Mouse (Mus musculus) megakaryocyte-erythroid progenitor cell, adult 5-6 weeks (primary cell): ENCODE data around the gene Gm11567. TPM values are rescaled to one million over a fixed set of nuclear protein-coding genes. Genes with fewer than 3 reads are reported as not detected.
"Not testable (repeated sequence)": the region's sequence is repeated elsewhere in the genome, so short reads cannot be mapped to it uniquely, and the experiment has no call there.

Source experiments
- ATAC-seq: replicated peaks from 2 replicates; pipeline ENCODE4 v1.8.0; 2016; ENCODE audit warnings: mild to moderate bottlenecking, inconsistent platforms; ENCODE audit not compliant: severe bottlenecking, poor library complexity, low FRiP score, low TSS enrichment
- total RNA-seq, 2 experiments: library from RNA; stranded (forward) in 1 of 2; stranded (reverse) in 1 of 2; fragments of 200-1000, 215-1000 nt in 1 of 2; fragments of >200 nt in 1 of 2; fragmentation: Nextera tagmentation in 1 of 2; gene quantifications; 2 replicates each; pipeline ENCODE4 v1.2.3; 2014 to 2017

Gene Gm11567
- total RNA-seq (2014; fragmentation: Nextera tagmentation) (not detected in 2 replicates), total RNA-seq (2017) (not detected in 2 replicates)

GRCm38 (mm10) chr11:99878887-99879286, at the start of gene Gm11567:
TSS of gene Gm11567 (plus strand) at chr11:99879187.
- not testable (repeated sequence) for ATAC-seq

GRCm38 (mm10) chr11:99837966-99838365, 41.0 kb upstream of the Gm11567 start, which contains the start of gene 2300003K06Rik:
TSS of gene 2300003K06Rik (minus strand) at chr11:99838066.
- ATAC-seq: no peak

GRCm38 (mm10) chr11:99842185-99842584, 36.8 kb upstream of the Gm11567 start:
- no peak for ATAC-seq

GRCm38 (mm10) chr11:99846746-99847145, 32.2 kb upstream of the Gm11567 start:
- no peak for ATAC-seq

- ATAC-seq: no peak
Observed at GRCm38 (mm10) chr11:99851508-99851907, 27.5 kb upstream of the Gm11567 start, which contains the start of gene Krtap4-16. TSS of gene Krtap4-16 (minus strand) at chr11:99851608.

- ATAC-seq: no peak
Observed at GRCm38 (mm10) chr11:99854121-99854520, 24.9 kb upstream of the Gm11567 start.

GRCm38 (mm10) chr11:99857617-99858016, 21.4 kb upstream of the Gm11567 start, which contains the start of gene Gm11568:
TSS of gene Gm11568 (plus strand) at chr11:99857917.
- ATAC-seq: no peak

GRCm38 (mm10) chr11:99858761-99859160, 20.2 kb upstream of the Gm11567 start:
- ATAC-seq: no peak

GRCm38 (mm10) chr11:99864176-99864575, 14.8 kb upstream of the Gm11567 start, which contains the start of gene Gm11559:
TSS of gene Gm11559 (plus strand) at chr11:99864476.
- ATAC-seq: not testable (repeated sequence)

GRCm38 (mm10) chr11:99873089-99873488, 5.9 kb upstream of the Gm11567 start, which contains the start of gene Krtap9-1:
TSS of gene Krtap9-1 (plus strand) at chr11:99873389.
- not testable (repeated sequence) for ATAC-seq

- no peak for ATAC-seq
Observed at GRCm38 (mm10) chr11:99907620-99908019, 28.6 kb downstream of the Gm11567 start, which contains the start of gene Krtap31-1. TSS of gene Krtap31-1 (plus strand) at chr11:99907920.

- ATAC-seq: no peak
Observed at GRCm38 (mm10) chr11:99914451-99914850, 35.5 kb downstream of the Gm11567 start, which contains the start of gene Gm11565. TSS of gene Gm11565 (plus strand) at chr11:99914751.

Other genes starting within 250 kb of the Gm11567 start
Only the 30 nearest of the 35 such genes appear.
- not detected in 2 replicates for gene Gm11563, start 220.2 kb upstream of the Gm11567 start, total RNA-seq (2014; fragmentation: Nextera tagmentation)
- gene Gm11563, start 220.2 kb upstream of the Gm11567 start, total RNA-seq (2017): not detected in 2 replicates
- gene Krtap4-6, start 213.2 kb upstream of the Gm11567 start, total RNA-seq (2014; fragmentation: Nextera tagmentation): not detected in 2 replicates
- gene Krtap4-6, start 213.2 kb upstream of the Gm11567 start, total RNA-seq (2017): not detected in 2 replicates
- gene Gm14190, start 188.4 kb upstream of the Gm11567 start, total RNA-seq (2014; fragmentation: Nextera tagmentation): not detected in 2 replicates
- gene Gm14190, start 188.4 kb upstream of the Gm11567 start, total RNA-seq (2017): not detected in 2 replicates
- not detected in 2 replicates for gene Gm14180, start 144.9 kb upstream of the Gm11567 start, total RNA-seq (2014; fragmentation: Nextera tagmentation)
- gene Gm14180, start 144.9 kb upstream of the Gm11567 start, total RNA-seq (2017): not detected in 2 replicates
- not detected in 2 replicates for gene Gm11595, start 106.3 kb upstream of the Gm11567 start, total RNA-seq (2014; fragmentation: Nextera tagmentation)
- gene Gm11595, start 106.3 kb upstream of the Gm11567 start, total RNA-seq (2017): not detected in 2 replicates
- gene Krtap4-8, start 98.5 kb upstream of the Gm11567 start, total RNA-seq (2014; fragmentation: Nextera tagmentation): not detected in 2 replicates
- not detected in 2 replicates for gene Krtap4-8, start 98.5 kb upstream of the Gm11567 start, total RNA-seq (2017)
- not detected in 2 replicates for gene Krtap4-9, start 94.0 kb upstream of the Gm11567 start, total RNA-seq (2014; fragmentation: Nextera tagmentation)
- not detected in 2 replicates for gene Krtap4-9, start 94.0 kb upstream of the Gm11567 start, total RNA-seq (2017)
- gene Gm11596, start 85.7 kb upstream of the Gm11567 start, total RNA-seq (2014; fragmentation: Nextera tagmentation): not detected in 2 replicates
- gene Gm11596, start 85.7 kb upstream of the Gm11567 start, total RNA-seq (2017): not detected in 2 replicates
- gene Gm11569, start 80.3 kb upstream of the Gm11567 start, total RNA-seq (2014; fragmentation: Nextera tagmentation): not detected in 2 replicates
- gene Gm11569, start 80.3 kb upstream of the Gm11567 start, total RNA-seq (2017): not detected in 2 replicates
- not detected in 2 replicates for gene Gm11554, start 74.7 kb upstream of the Gm11567 start, total RNA-seq (2014; fragmentation: Nextera tagmentation)
- gene Gm11554, start 74.7 kb upstream of the Gm11567 start, total RNA-seq (2017): not detected in 2 replicates
- gene Krtap4-13, start 69.3 kb upstream of the Gm11567 start, total RNA-seq (2014; fragmentation: Nextera tagmentation): not detected in 2 replicates
- gene Krtap4-13, start 69.3 kb upstream of the Gm11567 start, total RNA-seq (2017): not detected in 2 replicates
- not detected in 2 replicates for gene Gm11564, start 63.5 kb upstream of the Gm11567 start, total RNA-seq (2014; fragmentation: Nextera tagmentation)
- not detected in 2 replicates for gene Gm11564, start 63.5 kb upstream of the Gm11567 start, total RNA-seq (2017)
- not detected in 2 replicates for gene 2300003K06Rik, start 41.1 kb upstream of the Gm11567 start, total RNA-seq (2014; fragmentation: Nextera tagmentation)
- gene 2300003K06Rik, start 41.1 kb upstream of the Gm11567 start, total RNA-seq (2017): not detected in 2 replicates
- not detected in 2 replicates for gene Krtap4-16, start 27.6 kb upstream of the Gm11567 start, total RNA-seq (2014; fragmentation: Nextera tagmentation)
- not detected in 2 replicates for gene Krtap4-16, start 27.6 kb upstream of the Gm11567 start, total RNA-seq (2017)
- gene Gm11568, start 21.3 kb upstream of the Gm11567 start, total RNA-seq (2014; fragmentation: Nextera tagmentation): not detected in 2 replicates
- gene Gm11568, start 21.3 kb upstream of the Gm11567 start, total RNA-seq (2017): not detected in 2 replicates
- gene Gm11559, start 14.7 kb upstream of the Gm11567 start, total RNA-seq (2014; fragmentation: Nextera tagmentation): not detected in 2 replicates
- not detected in 2 replicates for gene Gm11559, start 14.7 kb upstream of the Gm11567 start, total RNA-seq (2017)
- not detected in 2 replicates for gene Krtap9-1, start 5.8 kb upstream of the Gm11567 start, total RNA-seq (2014; fragmentation: Nextera tagmentation)
- gene Krtap9-1, start 5.8 kb upstream of the Gm11567 start, total RNA-seq (2017): not detected in 2 replicates
- not detected in 2 replicates for gene Krtap31-1, start 28.7 kb downstream of the Gm11567 start, total RNA-seq (2014; fragmentation: Nextera tagmentation)
- gene Krtap31-1, start 28.7 kb downstream of the Gm11567 start, total RNA-seq (2017): not detected in 2 replicates
- not detected in 2 replicates for gene Gm11565, start 35.6 kb downstream of the Gm11567 start, total RNA-seq (2014; fragmentation: Nextera tagmentation)
- gene Gm11565, start 35.6 kb downstream of the Gm11567 start, total RNA-seq (2017): not detected in 2 replicates
- not detected in 2 replicates for gene Krtap31-2, start 57.1 kb downstream of the Gm11567 start, total RNA-seq (2014; fragmentation: Nextera tagmentation)
- gene Krtap31-2, start 57.1 kb downstream of the Gm11567 start, total RNA-seq (2017): not detected in 2 replicates
- not detected in 2 replicates for gene Krtap9-5, start 69.3 kb downstream of the Gm11567 start, total RNA-seq (2014; fragmentation: Nextera tagmentation)
- gene Krtap9-5, start 69.3 kb downstream of the Gm11567 start, total RNA-seq (2017): not detected in 2 replicates
- not detected in 2 replicates for gene Krtap29-1, start 99.9 kb downstream of the Gm11567 start, total RNA-seq (2014; fragmentation: Nextera tagmentation)
- gene Krtap29-1, start 99.9 kb downstream of the Gm11567 start, total RNA-seq (2017): not detected in 2 replicates
- gene Krtap16-1, start 107.4 kb downstream of the Gm11567 start, total RNA-seq (2014; fragmentation: Nextera tagmentation): not detected in 2 replicates
- gene Krtap16-1, start 107.4 kb downstream of the Gm11567 start, total RNA-seq (2017): not detected in 2 replicates
- gene Krtap17-1, start 114.8 kb downstream of the Gm11567 start, total RNA-seq (2014; fragmentation: Nextera tagmentation): not detected in 2 replicates
- gene Krtap17-1, start 114.8 kb downstream of the Gm11567 start, total RNA-seq (2017): not detected in 2 replicates
- gene Krt33a, start 137.0 kb downstream of the Gm11567 start, total RNA-seq (2014; fragmentation: Nextera tagmentation): not detected in 2 replicates
- gene Krt33a, start 137.0 kb downstream of the Gm11567 start, total RNA-seq (2017): not detected in 2 replicates
- not detected in 2 replicates for gene Krt33b, start 150.7 kb downstream of the Gm11567 start, total RNA-seq (2014; fragmentation: Nextera tagmentation)
- gene Krt33b, start 150.7 kb downstream of the Gm11567 start, total RNA-seq (2017): not detected in 2 replicates
- not detected in 2 replicates for gene Krt34, start 162.4 kb downstream of the Gm11567 start, total RNA-seq (2014; fragmentation: Nextera tagmentation)
- gene Krt34, start 162.4 kb downstream of the Gm11567 start, total RNA-seq (2017): not detected in 2 replicates
- not detected in 2 replicates for gene Krt31, start 171.4 kb downstream of the Gm11567 start, total RNA-seq (2014; fragmentation: Nextera tagmentation)
- gene Krt31, start 171.4 kb downstream of the Gm11567 start, total RNA-seq (2017): not detected in 2 replicates
- not detected in 2 replicates for gene Krt32, start 209.0 kb downstream of the Gm11567 start, total RNA-seq (2014; fragmentation: Nextera tagmentation)
- not detected in 2 replicates for gene Krt32, start 209.0 kb downstream of the Gm11567 start, total RNA-seq (2017)
- gene Krt35, start 217.1 kb downstream of the Gm11567 start, total RNA-seq (2014; fragmentation: Nextera tagmentation): not detected in 2 replicates
- gene Krt35, start 217.1 kb downstream of the Gm11567 start, total RNA-seq (2017): not detected in 2 replicates